Comparison of ENCODE assay signal across 21 mouse cellular contexts in the genomic region with DNA sequence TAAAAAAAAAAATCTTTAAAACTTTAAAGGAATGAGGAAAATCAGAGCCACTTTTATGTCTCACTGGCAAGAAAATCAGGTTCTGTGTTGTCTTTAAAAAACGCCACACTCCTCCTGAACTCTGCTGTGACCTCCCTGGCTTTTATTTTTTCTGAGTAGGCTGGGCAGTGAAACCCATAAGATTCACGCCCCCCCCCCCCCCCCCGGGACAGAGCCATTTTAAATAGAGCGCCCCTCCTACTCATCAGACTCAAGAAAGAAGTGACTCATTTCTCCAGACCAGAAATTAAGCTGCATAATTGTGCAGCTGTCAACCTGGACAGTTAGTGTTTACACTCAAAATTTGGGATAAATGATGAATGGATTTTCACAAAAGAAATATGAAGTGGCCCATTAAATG. TPM values are rescaled to one million over a fixed set of nuclear protein-coding genes. Genes with fewer than 3 reads are reported as not detected.
A peak's percentile ranks its signal among the peaks of the same experiment; 100 is the strongest.
DNase-seq lines count a peak whose midpoint lies in the region; ATAC-seq and TF ChIP-seq lines count a peak whose summit lies in the region.
"Had no signal": no experiment of that assay in that cellular context is flagged by ENCODE, and none has a peak within 500 bp of the region (broad histone marks: within the 10 kb centered on the region; RNA-seq: fewer than 3 reads in every experiment).

No protein-coding gene starts in this region.

- no peak overlapping the region for H3ac ChIP-seq in myocyte (ENCODE audit: control insufficient read depth, insufficient read length)

- H3K36me3 ChIP-seq in hindbrain, embryonic 10.5 days = no peaks in the 10 kb centered on the region
- no peaks in the 10 kb centered on the region for H3K36me3 ChIP-seq in hindbrain, postnatal 0 days (ENCODE audit: insufficient read depth, low read length)
- H3K36me3 ChIP-seq in lung, embryonic 16.5 days (ENCODE audit: control insufficient read depth, insufficient read depth, low read length) = no peaks in the 10 kb centered on the region
- no peaks in the 10 kb centered on the region for H3K36me3 ChIP-seq in myocyte (ENCODE audit: control insufficient read depth, insufficient read depth)
- H3K36me3 ChIP-seq: G1E; heart, embryonic 15.5 days; limb, embryonic 12.5 days; liver, embryonic 13.5 days; midbrain, embryonic 10.5 days had no signal

- TF ChIP-seq POLR2A in myocyte (IDR thresholded peaks at IDR 0.05; ENCODE audit: insufficient read length, low read depth) = no peak

- 17% methylated on average over 4 of the region's 4 CpGs for WGBS in hindbrain, embryonic 10.5 days
- WGBS in hindbrain, postnatal 0 days = 20% methylated on average over 4 of the region's 4 CpGs
- WGBS in lung, embryonic 16.5 days = 6% methylated on average over 4 of the region's 4 CpGs

- H3K4me1 ChIP-seq in hindbrain, embryonic 10.5 days (replicated peaks) = peaks cover 21% of the 10 kb centered on the region
- no peaks in the 10 kb centered on the region for H3K4me1 ChIP-seq in hindbrain, postnatal 0 days (ENCODE audit: insufficient read depth, low read length)
- H3K4me1 ChIP-seq in lung, embryonic 16.5 days (replicated peaks; ENCODE audit: control insufficient read depth, insufficient read depth, low read length) = peaks cover 17% of the 10 kb centered on the region
- H3K4me1 ChIP-seq: limb, embryonic 12.5 days; liver, embryonic 13.5 days had no signal

- H3K4me3 ChIP-seq in hindbrain, embryonic 10.5 days = no peak overlapping the region
- no peak overlapping the region for H3K4me3 ChIP-seq in hindbrain, postnatal 0 days (ENCODE audit: low read length)
- no peak overlapping the region for H3K4me3 ChIP-seq in lung, embryonic 16.5 days (ENCODE audit: low read length)
- no peak overlapping the region for H3K4me3 ChIP-seq in myocyte
- H3K4me3 ChIP-seq: heart, embryonic 15.5 days; limb, embryonic 12.5 days; liver, embryonic 13.5 days; midbrain, embryonic 10.5 days had no signal

- H3K27me3 ChIP-seq in hindbrain, embryonic 10.5 days (ENCODE audit: insufficient read depth, poor library complexity, severe bottlenecking) = no peaks in the 10 kb centered on the region
- H3K27me3 ChIP-seq in hindbrain, postnatal 0 days (ENCODE audit: insufficient read depth, low read length) = no peaks in the 10 kb centered on the region
- no peaks in the 10 kb centered on the region for H3K27me3 ChIP-seq in lung, embryonic 16.5 days (ENCODE audit: control insufficient read depth, insufficient read depth, low read depth, low read length)
- H3K27me3 ChIP-seq in myocyte (ENCODE audit: control insufficient read depth, insufficient read depth, insufficient read length) = no peaks in the 10 kb centered on the region
- H3K27me3 ChIP-seq: heart, embryonic 15.5 days; limb, embryonic 12.5 days had no signal

- no peaks in the 10 kb centered on the region for H3K9me3 ChIP-seq in hindbrain, embryonic 10.5 days
- no peaks in the 10 kb centered on the region for H3K9me3 ChIP-seq in hindbrain, postnatal 0 days (ENCODE audit: low read length)
- no peaks in the 10 kb centered on the region for H3K9me3 ChIP-seq in lung, embryonic 16.5 days (ENCODE audit: control insufficient read depth, low read length)
- H3K9me3 ChIP-seq: heart, embryonic 15.5 days; limb, embryonic 12.5 days; liver, embryonic 13.5 days; midbrain, embryonic 10.5 days had no signal

- no peak overlapping the region; the same call in 1 of the 2 replicates for H3K27ac ChIP-seq in hindbrain, embryonic 10.5 days
- no peak overlapping the region for H3K27ac ChIP-seq in hindbrain, postnatal 0 days
- no peak overlapping the region for H3K27ac ChIP-seq in lung, embryonic 16.5 days (ENCODE audit: low read length)
- H3K27ac ChIP-seq: heart, embryonic 15.5 days; limb, embryonic 12.5 days; liver, embryonic 13.5 days; macrophage had no signal

- no peak for ATAC-seq in hindbrain, postnatal 0 days
- peak; percentile 49 for ATAC-seq in lung, embryonic 16.5 days (ENCODE audit: low read depth)
- ATAC-seq: CD4-positive, CD25-positive, alpha-beta regulatory T cell, adult 4 months; hindbrain, embryonic 16.5 days had no signal

- no peaks in the 10 kb centered on the region for H3K79me2 ChIP-seq in myocyte (ENCODE audit: control insufficient read depth, insufficient read depth)

- H3K9ac ChIP-seq in hindbrain, postnatal 0 days (replicated peaks; ENCODE audit: low read length) = no peak overlapping the region
- H3K9ac ChIP-seq in lung, embryonic 16.5 days (ENCODE audit: low read length) = no peak overlapping the region
- H3K9ac ChIP-seq: heart, embryonic 15.5 days; limb, embryonic 12.5 days; liver, embryonic 13.5 days had no signal

- DNase-seq in hindbrain, embryonic 10.5 days (ENCODE audit: low spot score) = peak; percentile 18
- DNase-seq in hindbrain, postnatal 0 days (ENCODE audit: low spot score) = no peak
- DNase-seq in lung, postnatal 36 days = no peak
- peak; percentile 37 for DNase-seq in MN1 (ENCODE audit: low spot score)
- no peak for DNase-seq in right cerebral cortex, postnatal 36 days (ENCODE audit: low spot score in 2 of 2)
- DNase-seq in adrenal gland, postnatal 36 days = no peak
- DNase-seq: cerebellum, adult 9-11 months; gastrocnemius, postnatal 10 days; heart, postnatal 4 days; kidney, adult 18-20 months; liver, embryonic 13.5 days; thymus, adult 18-20 months had no signal

- H3K4me2 ChIP-seq in hindbrain, postnatal 0 days (ENCODE audit: low read depth, low read length) = no peak overlapping the region
- H3K4me2 ChIP-seq in lung, embryonic 16.5 days (ENCODE audit: low read depth, low read length) = no peak overlapping the region
- H3K4me2 ChIP-seq in myocyte (ENCODE audit: low read depth) = peak overlapping the region; percentile 56
- H3K4me2 ChIP-seq: heart, embryonic 15.5 days; limb, embryonic 12.5 days; liver, embryonic 13.5 days had no signal

- no peak for TF ChIP-seq CTCF in hindbrain, postnatal 0 days (IDR thresholded peaks at IDR 0.05; ENCODE audit: low read depth)

TF ChIP-seq in myocyte, 11 proteins besides CTCF, POLR2A, EP300 and RAD21:
- TF ChIP-seq TCF3 (IDR thresholded peaks at IDR 0.05; ENCODE audit: insufficient read length, low read depth) (no peak), REST (IDR thresholded peaks at IDR 0.05; ENCODE audit: insufficient read depth, insufficient read length) (no peak), TCF12 (IDR thresholded peaks at IDR 0.05; ENCODE audit: insufficient read depth, poor library complexity, severe bottlenecking) (no peak), MYOD1 (IDR thresholded peaks at IDR 0.05; ENCODE audit: control insufficient read depth in 1 of 3, insufficient read length in 2 of 3, low read depth in 2 of 3) (peak in 1 of 3 experiments; percentile 4)
TF ChIP-seq in myocyte: peak in this region for 1.

RNA-seq across cellular contexts. Expression of gene Ptpn13, which starts 31.8 kb away (rescaled TPM):
- polyA plus RNA-seq in hindbrain, embryonic 10.5 days (2016; fragmentation: Nextera tagmentation; extraction: Ambion mirVana) = 16.6 and 18.8 TPM in 2 replicates
- total RNA-seq in hindbrain, postnatal 0 days (2014; rRNA removed) = 12.9 and 13.7 TPM in 2 replicates
- polyA plus RNA-seq in hindbrain, postnatal 0 days (2015; fragmentation: Nextera tagmentation; extraction: Ambion mirVana) = 2.8 TPM in 2 replicates
- polyA plus RNA-seq in lung, embryonic 16.5 days (2015; fragmentation: Nextera tagmentation; extraction: Ambion mirVana) = 14.9 and 15.4 TPM in 2 replicates
- 5.3 TPM for polyA plus RNA-seq in myocyte (2012; fragmentation: generic; extraction: Trizol)
- total RNA-seq in adrenal gland, postnatal 36 days (2021) = 10 to 100 TPM; 18.7 to 42.8 TPM
- polyA plus RNA-seq: G1E, macrophage had no signal

Comparison
In these comparisons a context has a peak if more than half of its experiments do, and no peak if none do; other contexts are left out.
1. DNase-seq: peak in hindbrain, embryonic 10.5 days (single experiment) and MN1 (single experiment); none in hindbrain, postnatal 0 days (single experiment), lung, postnatal 36 days (single experiment), right cerebral cortex, postnatal 36 days (0 of 2) and adrenal gland, postnatal 36 days (0 of 2).